Mouse (Mus musculus): ENCODE results near the gene Nans.

Nans gene

GRCm38 (mm10) chr4:46532511-46532910 lies 43.5 kb downstream of the Nans start:
- no peak for DNase-seq (ENCODE audit: extremely low read depth, low read depth, low spot score)

- no peak for DNase-seq (ENCODE audit: extremely low read depth, low read depth, low spot score)
Observed at GRCm38 (mm10) chr4:46532926-46533325, 43.9 kb downstream of the Nans start.

- no peak for DNase-seq (ENCODE audit: extremely low read depth, low read depth, low spot score)
Observed at GRCm38 (mm10) chr4:46533934-46534720, 45.1 kb downstream of the Nans start.

DNA sequence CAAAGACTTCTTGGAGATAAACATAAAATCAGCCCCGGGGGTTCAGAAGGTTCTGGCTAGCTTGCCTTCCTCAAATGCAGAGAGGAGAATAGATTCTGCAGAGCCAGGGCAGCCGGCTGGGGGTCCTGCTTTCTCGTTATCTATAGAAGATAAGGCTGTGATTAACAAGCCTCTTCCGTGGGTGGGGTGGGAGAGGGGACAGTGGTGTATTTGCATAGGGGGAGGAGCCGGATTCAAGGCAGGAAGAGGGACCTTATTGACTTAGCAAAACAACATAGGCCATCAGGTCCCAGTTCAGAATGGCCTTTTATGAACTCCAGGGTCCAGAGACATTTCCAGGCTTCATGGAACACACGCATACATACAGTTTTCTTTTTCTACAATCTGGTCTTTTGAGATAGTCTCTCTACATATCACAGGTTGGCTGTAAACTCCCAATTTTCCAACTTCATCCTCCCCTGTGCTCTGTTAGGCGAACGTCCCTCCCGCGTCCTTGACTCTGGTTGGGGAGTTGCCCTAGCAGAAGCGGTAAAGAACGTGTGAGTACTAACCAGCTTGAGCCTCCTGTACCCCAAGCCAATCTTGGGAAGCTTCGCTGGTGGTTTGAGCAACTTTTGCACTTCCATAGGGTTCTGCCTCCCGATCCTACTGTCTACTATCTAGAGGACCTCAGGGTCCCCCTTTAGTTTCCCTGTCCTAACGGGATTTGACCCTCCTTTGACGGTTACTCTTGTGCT lies 46.2 kb downstream of the Nans start:
- DNase-seq (ENCODE audit: extremely low read depth, low read depth, low spot score), result no peak

DNA sequence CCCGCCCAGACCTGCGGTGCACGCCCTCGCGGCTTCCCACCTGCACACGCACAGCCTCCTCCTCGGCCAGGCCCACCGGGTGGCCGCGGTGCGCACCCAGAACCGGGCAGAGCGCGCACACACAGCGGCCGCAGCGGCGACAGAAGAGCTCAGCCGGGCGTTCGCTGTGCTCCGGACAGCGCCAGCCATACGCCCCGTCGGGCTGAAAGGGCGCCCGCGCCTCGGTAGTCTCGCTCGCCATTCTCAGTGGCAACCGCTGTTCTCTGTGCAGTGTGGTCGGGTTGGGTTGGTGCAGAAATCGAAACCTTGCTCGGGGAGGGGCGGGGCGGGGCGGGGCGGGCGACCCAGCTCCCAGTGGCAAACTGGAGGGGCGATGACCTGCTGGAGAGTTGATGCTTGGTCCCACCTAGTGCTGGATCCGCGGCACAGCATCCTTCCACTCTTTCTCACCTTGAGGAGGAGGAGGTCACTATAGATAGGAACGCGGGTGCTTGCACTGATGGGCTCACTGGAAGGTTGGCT lies 46.9 kb downstream of the Nans start, which contains the start of gene Trim14:
Gene Trim14 (minus strand): TSS at position 302 of the 522 bp plus-strand sequence.
- DNase-seq (ENCODE audit: extremely low read depth, low read depth, low spot score), result no peak

GRCm38 (mm10) chr4:46539167-46539566 lies 50.1 kb downstream of the Nans start:
- no peak for DNase-seq (ENCODE audit: extremely low read depth, low read depth, low spot score)

GRCm38 (mm10) chr4:46541707-46542106 lies 52.7 kb downstream of the Nans start:
- DNase-seq (ENCODE audit: extremely low read depth, low read depth, low spot score), result no peak

- no peak for DNase-seq (ENCODE audit: extremely low read depth, low read depth, low spot score)
Observed at GRCm38 (mm10) chr4:46543366-46544050, 54.5 kb downstream of the Nans start.

- no peak for DNase-seq (ENCODE audit: extremely low read depth, low read depth, low spot score)
Observed at GRCm38 (mm10) chr4:46544313-46544712, 55.3 kb downstream of the Nans start.

GRCm38 (mm10) chr4:46545498-46545897 lies 56.5 kb downstream of the Nans start:
- DNase-seq (ENCODE audit: extremely low read depth, low read depth, low spot score), result no peak

GRCm38 (mm10) chr4:46546709-46547108 lies 57.7 kb downstream of the Nans start:
- DNase-seq (ENCODE audit: extremely low read depth, low read depth, low spot score), result no peak

DNA sequence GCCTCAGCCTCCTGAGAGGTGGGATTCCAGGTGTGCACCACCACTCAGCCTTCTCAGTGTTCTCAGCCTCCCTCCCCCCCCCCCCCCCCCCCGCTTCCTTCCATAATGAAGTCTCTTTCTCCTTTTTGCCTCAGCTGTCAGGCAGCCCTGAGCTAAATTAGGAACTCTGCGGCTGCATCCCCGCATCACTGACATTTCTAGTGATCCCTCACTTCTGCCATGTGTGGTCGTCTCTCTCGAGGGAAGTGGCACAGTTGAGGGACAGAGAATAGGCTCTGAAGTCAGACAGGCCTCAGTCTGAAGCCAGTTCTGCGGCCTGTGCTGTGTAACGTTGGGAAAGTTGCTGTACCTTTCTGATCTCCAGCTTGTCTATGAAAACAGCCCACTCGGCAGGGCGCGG lies 60.9 kb downstream of the Nans start:
- no peak for DNase-seq (ENCODE audit: extremely low read depth, low read depth, low spot score)

DNA sequence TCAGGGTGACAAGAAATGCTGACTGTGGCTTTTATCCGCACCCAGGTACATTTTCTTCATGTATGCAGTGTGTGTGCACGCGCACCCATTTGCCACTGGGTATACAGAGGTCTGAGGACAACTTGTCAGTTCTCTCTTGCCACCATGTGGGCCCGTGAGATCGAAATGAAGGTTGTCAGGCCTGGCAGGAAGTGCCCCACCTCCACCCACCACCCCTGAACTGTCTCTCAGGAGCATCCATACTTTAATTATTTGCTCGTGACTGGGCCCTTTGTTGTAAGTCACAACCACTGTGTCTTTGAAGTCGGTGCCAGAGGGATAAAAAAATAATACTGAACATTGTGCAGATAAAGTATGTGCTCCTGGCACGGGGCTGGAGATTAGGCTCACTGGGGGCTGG lies 61.4 kb downstream of the Nans start:
- no peak for DNase-seq (ENCODE audit: extremely low read depth, low read depth, low spot score)

All from fat pad, adult 2 months (tissue).